ENCODE assay signal across 27 mouse cellular contexts in genomic region chr15:100139665-100140064, GRCm38 (mm10).
"Had no signal": no experiment of that assay in that cellular context is flagged by ENCODE, and none has a peak within 500 bp of the region (broad histone marks: within the 10 kb centered on the region; RNA-seq: fewer than 3 reads in every experiment).

No protein-coding gene starts in this region.

- H3K9ac ChIP-seq: embryonic facial prominence, embryonic 12.5 days; embryonic facial prominence, embryonic 13.5 days; embryonic facial prominence, embryonic 15.5 days; forebrain, embryonic 12.5 days; forebrain, embryonic 13.5 days; forebrain, embryonic 15.5 days; forebrain, postnatal 0 days had no signal

- H3K27ac ChIP-seq: embryonic facial prominence, embryonic 10.5 days; embryonic facial prominence, embryonic 12.5 days; embryonic facial prominence, embryonic 13.5 days; embryonic facial prominence, embryonic 15.5 days; forebrain, embryonic 10.5 days; forebrain, embryonic 12.5 days; forebrain, embryonic 13.5 days; forebrain, embryonic 15.5 days; gastrocnemius, adult 2 months; heart, adult 2 months had no signal

- H3K9me3 ChIP-seq: embryonic facial prominence, embryonic 10.5 days; embryonic facial prominence, embryonic 12.5 days; embryonic facial prominence, embryonic 13.5 days; embryonic facial prominence, embryonic 15.5 days; forebrain, embryonic 10.5 days; forebrain, embryonic 12.5 days; forebrain, embryonic 13.5 days; forebrain, embryonic 15.5 days had no signal

- H3K4me3 ChIP-seq: embryonic facial prominence, embryonic 10.5 days; embryonic facial prominence, embryonic 12.5 days; embryonic facial prominence, embryonic 13.5 days; embryonic facial prominence, embryonic 15.5 days; erythroblast, embryonic 14.5 days; forebrain, embryonic 10.5 days; forebrain, embryonic 12.5 days; forebrain, embryonic 13.5 days; forebrain, embryonic 15.5 days; gastrocnemius, adult 2 months; heart, adult 2 months had no signal

- DNase-seq: cerebellum, adult 8-10 months; cerebellum, adult 9-10 months; cerebellum, adult 9-11 months; cerebellum, postnatal 10 days; cerebellum, postnatal 14 days; cerebellum, postnatal 36 days; embryo, embryonic 11 days; forebrain, postnatal 0 days; gastrocnemius, adult 2 months; gastrocnemius, postnatal 10 days; gastrocnemius, postnatal 14 days; gastrocnemius, postnatal 25 days; gastrocnemius, postnatal 36 days; heart, adult 11 months; heart, adult 18-20 months; heart, adult 2 months had no signal

- H3K4me2 ChIP-seq: embryonic facial prominence, embryonic 12.5 days; embryonic facial prominence, embryonic 13.5 days; embryonic facial prominence, embryonic 15.5 days; forebrain, embryonic 12.5 days; forebrain, embryonic 13.5 days; forebrain, embryonic 15.5 days had no signal

- ATAC-seq: forebrain, embryonic 13.5 days; forebrain, embryonic 14.5 days; forebrain, embryonic 15.5 days; forebrain, embryonic 16.5 days; forebrain, postnatal 0 days had no signal

- H3K4me1 ChIP-seq: embryonic facial prominence, embryonic 10.5 days; embryonic facial prominence, embryonic 12.5 days had no signal

- H3K27me3 ChIP-seq: embryonic facial prominence, embryonic 12.5 days; embryonic facial prominence, embryonic 13.5 days; embryonic facial prominence, embryonic 15.5 days; forebrain, embryonic 12.5 days; forebrain, embryonic 13.5 days; forebrain, embryonic 15.5 days had no signal
